In the genomic region with DNA sequence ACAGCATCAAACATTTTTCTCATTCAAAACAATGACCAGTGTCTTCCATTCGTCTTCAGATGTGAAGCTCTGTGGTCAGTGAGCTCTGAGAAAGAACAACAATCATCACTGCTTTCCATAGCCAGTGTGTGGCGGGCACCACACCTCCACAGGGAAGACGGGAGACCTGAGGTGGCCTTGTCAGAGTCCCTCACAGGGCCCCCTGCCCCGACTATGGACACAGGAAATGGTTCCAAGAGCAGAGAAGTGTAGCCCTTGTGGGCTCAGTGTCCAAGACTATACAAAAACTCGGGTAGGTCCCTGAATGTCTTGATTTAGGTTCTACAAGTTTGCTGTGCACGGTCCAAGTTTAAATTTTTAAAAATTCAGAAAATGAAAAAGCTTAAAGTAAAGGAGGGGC, we compare ENCODE assay signal across 19 mouse cellular contexts.
"Had no signal": no experiment of that assay in that cellular context is flagged by ENCODE, and none has a peak within 500 bp of the region (broad histone marks: within the 10 kb centered on the region; RNA-seq: fewer than 3 reads in every experiment).

No protein-coding gene starts in this region.

- H3K4me2 ChIP-seq: intestine, embryonic 15.5 days; liver, embryonic 12.5 days; liver, embryonic 15.5 days; midbrain, embryonic 12.5 days; midbrain, embryonic 15.5 days; neural tube, embryonic 12.5 days; neural tube, embryonic 15.5 days had no signal

- H3K4me3 ChIP-seq: intestine, embryonic 15.5 days; left cerebral cortex, adult 2 months; liver, embryonic 12.5 days; liver, embryonic 15.5 days; midbrain, embryonic 12.5 days; midbrain, embryonic 15.5 days; neural tube, embryonic 12.5 days; neural tube, embryonic 15.5 days had no signal

- ATAC-seq: intestine, embryonic 15.5 days; liver, embryonic 12.5 days; midbrain, embryonic 15.5 days had no signal

- H3K27me3 ChIP-seq: intestine, embryonic 15.5 days; liver, embryonic 12.5 days; liver, embryonic 15.5 days had no signal

- DNase-seq: layer of hippocampus, postnatal 36 days; lung, adult 18-20 months; lung, postnatal 14 days; right cerebral cortex, adult 18-20 months; right cerebral cortex, postnatal 14 days; right cerebral cortex, postnatal 4 days; thymus, adult 2 months; thymus, postnatal 14 days; thymus, postnatal 4 days had no signal

- H3K36me3 ChIP-seq: intestine, embryonic 15.5 days; liver, embryonic 12.5 days; liver, embryonic 15.5 days; midbrain, embryonic 12.5 days; midbrain, embryonic 15.5 days; neural tube, embryonic 12.5 days; neural tube, embryonic 15.5 days had no signal

- H3K9ac ChIP-seq: intestine, embryonic 15.5 days; liver, embryonic 12.5 days; liver, embryonic 15.5 days; midbrain, embryonic 12.5 days; midbrain, embryonic 15.5 days; neural tube, embryonic 12.5 days; neural tube, embryonic 15.5 days had no signal

- H3K9me3 ChIP-seq: intestine, embryonic 15.5 days; liver, embryonic 12.5 days; liver, embryonic 15.5 days; midbrain, embryonic 12.5 days; midbrain, embryonic 15.5 days; neural tube, embryonic 12.5 days; neural tube, embryonic 15.5 days had no signal

- H3K27ac ChIP-seq: left cerebral cortex, adult 2 months; liver, embryonic 12.5 days; liver, embryonic 15.5 days; macrophage; midbrain, embryonic 12.5 days; midbrain, embryonic 15.5 days; neural tube, embryonic 12.5 days; neural tube, embryonic 15.5 days; stomach, postnatal 0 days had no signal
